Mouse (Mus musculus): Measurements from ENCODE around the gene Tarbp2. TPM values are rescaled to one million over a fixed set of nuclear protein-coding genes. Genes with fewer than 3 reads are reported as not detected.
A peak's percentile ranks its signal among the peaks of the same experiment; 100 is the strongest.

The Tarbp2 gene
- total RNA-seq, 2 experiments from 2014 or later, result 58.6 to 58.9 TPM

- DNase-seq, result no peak
Measured at GRCm38 (mm10) chr15:102526111-102527002, 8.4 kb downstream of the Tarbp2 start.

- DNase-seq, result no peak
Measured at GRCm38 (mm10) chr15:102527936-102528335, 9.9 kb downstream of the Tarbp2 start.

DNA sequence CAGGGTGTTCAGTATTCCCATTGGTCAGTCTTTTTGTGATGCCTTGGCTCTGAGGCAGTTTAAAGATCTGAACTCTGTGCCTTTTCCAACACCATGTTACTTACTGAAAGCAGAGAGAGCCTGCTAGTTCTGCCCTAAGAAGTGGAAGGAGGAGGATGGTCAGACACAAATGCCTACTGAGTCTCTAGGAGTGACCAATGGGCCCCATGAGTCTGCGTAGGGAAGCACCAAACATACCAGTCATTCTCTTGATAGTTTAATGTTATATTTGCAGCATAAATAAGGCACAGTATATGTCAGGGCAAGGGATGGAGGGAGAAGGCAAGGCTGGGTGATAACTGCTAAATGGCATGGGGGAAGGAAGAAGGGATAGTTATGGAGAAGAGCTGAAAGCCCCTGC, 10.4 kb downstream of the Tarbp2 start:
- DNase-seq, result no peak

- no peak for DNase-seq
Measured at GRCm38 (mm10) chr15:102530566-102530965, 12.6 kb downstream of the Tarbp2 start.

GRCm38 (mm10) chr15:102531586-102531985, 13.6 kb downstream of the Tarbp2 start:
- DNase-seq, result no peak

GRCm38 (mm10) chr15:102532106-102532900, 14.3 kb downstream of the Tarbp2 start:
- no peak for DNase-seq

- DNase-seq, result no peak
Measured at GRCm38 (mm10) chr15:102533926-102534325, 15.9 kb downstream of the Tarbp2 start.

GRCm38 (mm10) chr15:102544801-102545200, 26.8 kb downstream of the Tarbp2 start:
- no peak for DNase-seq

- DNase-seq, result no peak
Measured at GRCm38 (mm10) chr15:102546246-102546645, 28.3 kb downstream of the Tarbp2 start.

GRCm38 (mm10) chr15:102546677-102547427, 28.9 kb downstream of the Tarbp2 start:
- peak; percentile 80 for DNase-seq

DNA sequence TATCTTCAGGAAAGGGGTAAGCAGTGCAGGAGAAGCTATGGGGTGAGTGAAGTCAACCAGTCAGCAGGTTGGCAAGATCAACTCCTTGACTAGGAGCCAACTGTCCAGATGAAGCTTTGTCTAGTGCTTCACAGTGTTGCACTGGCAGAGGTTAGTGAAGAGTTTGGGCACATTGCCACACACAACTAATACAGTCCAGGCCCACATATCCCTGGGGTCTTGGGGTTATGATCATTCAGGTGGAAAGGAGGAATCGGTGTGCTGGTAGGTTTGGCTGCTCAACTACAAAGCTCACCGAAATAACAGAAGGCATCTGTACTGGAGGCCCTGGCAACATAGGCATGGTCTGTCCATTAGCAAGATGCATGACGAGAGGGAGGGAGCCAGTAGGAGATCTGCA, 29.5 kb downstream of the Tarbp2 start:
- DNase-seq, result peak; percentile 39

DNA sequence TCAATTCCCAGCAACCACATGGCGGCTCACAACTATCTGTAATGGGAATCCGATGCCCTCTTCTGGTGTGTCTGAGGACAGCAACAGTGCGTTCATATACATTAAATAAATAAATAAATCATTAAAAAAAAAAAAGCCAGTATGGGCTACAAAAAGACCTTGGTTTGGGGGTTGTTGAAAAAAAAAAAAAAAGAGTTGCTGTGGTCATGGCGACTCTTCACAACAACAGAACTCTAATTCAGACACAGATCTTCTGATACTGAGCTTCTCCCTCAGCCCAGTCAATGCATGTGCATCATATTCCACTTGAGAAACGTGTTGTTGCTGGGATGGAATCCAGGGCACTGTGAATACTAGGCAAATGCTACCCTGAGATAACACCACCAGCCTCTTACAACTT, 34.6 kb downstream of the Tarbp2 start:
- DNase-seq, result no peak

- no peak for DNase-seq
Measured at GRCm38 (mm10) chr15:102555581-102555980, 37.6 kb downstream of the Tarbp2 start.

DNA sequence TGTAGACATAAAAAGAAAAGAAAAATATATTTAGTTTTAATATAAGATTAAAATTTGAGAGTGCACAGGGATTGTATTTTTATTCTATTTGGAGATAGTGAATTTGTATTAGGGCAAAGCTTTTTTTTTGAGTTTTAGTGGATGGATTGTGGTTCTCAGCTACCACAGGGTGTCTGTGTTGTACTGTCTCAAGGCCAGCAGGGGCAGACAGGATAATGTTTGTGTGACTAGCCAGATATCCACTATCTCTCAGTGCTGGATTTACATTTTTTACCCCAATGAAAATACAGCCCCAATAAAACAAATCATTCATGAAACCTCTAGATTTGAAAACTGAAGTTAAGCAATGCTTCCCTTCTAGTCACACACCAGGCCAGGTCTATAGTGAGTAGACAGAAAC, 39.6 kb downstream of the Tarbp2 start:
- no peak for DNase-seq

GRCm38 (mm10) chr15:102562491-102562890, 44.5 kb downstream of the Tarbp2 start:
- DNase-seq, result no peak

DNA sequence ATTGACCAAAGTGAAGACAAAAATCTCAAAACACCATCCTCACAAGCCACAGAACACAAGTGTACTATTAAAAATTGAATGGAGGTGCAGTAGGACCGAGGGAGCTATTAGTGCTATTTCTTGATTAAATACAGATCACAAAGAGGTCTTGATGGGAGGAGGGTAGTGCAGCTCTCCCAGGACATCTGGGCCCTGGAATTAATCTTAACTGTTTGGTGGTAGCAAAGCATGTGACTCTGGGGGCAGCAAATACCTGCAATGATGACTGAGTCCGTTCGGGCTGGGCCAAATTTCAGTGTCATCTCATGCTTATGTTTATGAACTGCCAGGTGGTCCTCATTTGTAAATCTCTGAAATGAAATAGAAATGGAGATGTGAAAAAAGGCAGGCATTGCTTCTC, 45.1 kb downstream of the Tarbp2 start:
- DNase-seq, result no peak

DNA sequence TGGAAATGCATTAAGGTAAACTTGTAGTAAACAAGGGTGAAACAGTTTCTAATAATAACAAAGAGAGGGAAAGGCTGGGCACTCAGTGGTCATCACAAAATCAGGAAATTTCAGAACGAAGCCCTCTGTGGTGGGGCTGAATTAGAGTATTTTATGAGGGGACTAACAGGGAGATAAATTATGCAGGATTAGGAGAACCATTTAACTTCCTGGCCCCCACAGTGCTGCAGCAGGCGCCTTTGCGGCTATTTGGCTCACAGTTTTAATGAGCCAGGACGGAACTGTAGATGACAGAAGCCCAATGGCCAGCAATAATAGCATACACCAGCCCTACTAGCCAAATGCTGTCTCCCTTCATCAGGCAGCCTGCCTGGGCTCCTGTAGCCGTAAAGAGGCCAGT, 45.7 kb downstream of the Tarbp2 start:
- DNase-seq, result no peak

DNA sequence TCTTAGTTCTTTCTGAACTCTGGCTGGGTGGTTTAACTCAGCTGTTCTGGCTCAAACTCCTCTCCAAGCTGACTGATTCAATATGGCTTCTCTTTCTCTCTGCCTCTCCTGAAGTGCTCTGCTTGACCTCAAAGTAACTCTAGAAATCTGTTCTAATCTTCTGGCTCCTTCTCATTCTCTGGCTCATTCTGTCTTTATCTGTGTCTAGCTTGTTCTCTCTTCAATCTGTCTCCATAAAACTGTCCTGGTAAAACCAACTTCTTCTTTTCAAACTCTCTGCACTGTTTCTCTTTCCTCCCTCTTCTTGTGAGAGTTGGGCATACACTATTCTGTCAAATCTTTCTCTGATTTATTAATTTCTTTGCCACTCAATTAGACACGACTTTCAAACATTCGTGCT, 49.9 kb downstream of the Tarbp2 start:
- DNase-seq, result no peak

- no peak for DNase-seq
Measured at GRCm38 (mm10) chr15:102572081-102572480, 54.1 kb downstream of the Tarbp2 start.
